Mouse (Mus musculus): Measurements from ENCODE around the gene Tmbim4.

The Tmbim4 gene

GRCm38 (mm10) chr10:120245681-120246080 is 44.3 kb downstream of the Tmbim4 start:
- no peak for DNase-seq (ENCODE audit: low spot score in 2 of 2)

- peak; percentile 17 to 52 for DNase-seq (ENCODE audit: low spot score in 2 of 2)
These were observed 45.8 kb downstream of the Tmbim4 start for GRCm38 (mm10) chr10:120246994-120247750.

- no peak for DNase-seq (ENCODE audit: low spot score in 2 of 2)
These were observed 49.7 kb downstream of the Tmbim4 start for GRCm38 (mm10) chr10:120250911-120251683.

GRCm38 (mm10) chr10:120251791-120252190 is 50.4 kb downstream of the Tmbim4 start:
- no peak for DNase-seq (ENCODE audit: low spot score in 2 of 2)

- no peak for DNase-seq (ENCODE audit: low spot score in 2 of 2)
These were observed 51.4 kb downstream of the Tmbim4 start for GRCm38 (mm10) chr10:120252800-120253199.

- DNase-seq (ENCODE audit: low spot score in 2 of 2): peak; percentile 39 to 75
These were observed 55.8 kb downstream of the Tmbim4 start for GRCm38 (mm10) chr10:120257231-120257630.

- no peak for DNase-seq (ENCODE audit: low spot score in 2 of 2)
These were observed 66.4 kb downstream of the Tmbim4 start for GRCm38 (mm10) chr10:120267790-120268189.

GRCm38 (mm10) chr10:120269946-120270345 is 68.6 kb downstream of the Tmbim4 start:
- DNase-seq (ENCODE audit: low spot score in 2 of 2): no peak

GRCm38 (mm10) chr10:120270777-120271176 is 69.4 kb downstream of the Tmbim4 start:
- DNase-seq (ENCODE audit: low spot score in 2 of 2): peak in 1 of 2 experiments; percentile 30

GRCm38 (mm10) chr10:120271318-120271717 is 69.9 kb downstream of the Tmbim4 start:
- no peak for DNase-seq (ENCODE audit: low spot score in 2 of 2)

GRCm38 (mm10) chr10:120271879-120272269 is 70.5 kb downstream of the Tmbim4 start:
- no peak for DNase-seq (ENCODE audit: low spot score in 2 of 2)

- no peak for DNase-seq (ENCODE audit: low spot score in 2 of 2)
These were observed 71.0 kb downstream of the Tmbim4 start for GRCm38 (mm10) chr10:120272270-120272883.

- no peak for DNase-seq (ENCODE audit: low spot score in 2 of 2)
These were observed 71.9 kb downstream of the Tmbim4 start for GRCm38 (mm10) chr10:120273335-120273734.
